Mouse (Mus musculus): Measurements from ENCODE around the gene Tpi1.

The Tpi1 gene

GRCm38 (mm10) chr6:124847305-124847704 is 33.2 kb upstream of the Tpi1 start:
- ChIA-PET POLR2A (interaction anchor here in 3 of 4 experiments (0.6 to 8.2 kb wide), 48 partner anchors 8 to 433 kb away, joined by 3 to 87 read pairs (median 4); partner anchors contain the start of genes Cdca3 (in 3 of the 3), Emg1 (in 2 of the 3), Mlf2 (in 2 of the 3) and Phb2 (in 2 of the 3)), CTCF (interaction anchor here (0.5 to 3.3 kb wide), 106 partner anchors 9 to 587 kb away, joined by 3 to 49 read pairs (median 4); partner anchors contain the start of genes Mlf2 (in 4 of the 4), P3h3 (in 3 of the 4), Cdca3 (in 2 of the 4) and Gpr162 (in 2 of the 4))

GRCm38 (mm10) chr6:124840241-124841167 is 26.4 kb upstream of the Tpi1 start, which contains the start of gene Gnb3:
Gnb3 (minus strand) TSS chr6:124840275.
- ChIA-PET CTCF (interaction anchor here (0.5 to 1.8 kb wide), 10 partner anchors 10 to 321 kb away, joined by 3 to 6 read pairs (median 4); partner anchors contain the start of genes Cdca3 (in 2 of the 4) and Usp5 (in 2 of the 4)), POLR2A (interaction anchor here (0.6 to 28.9 kb wide), 24 partner anchors 9 to 366 kb away, joined by 3 to 601 read pairs (median 4); partner anchors contain the start of genes Cdca3 (in 2 of the 4), Grcc10 (in 2 of the 4), Spsb2 (in 2 of the 4) and Usp5 (in 2 of the 4))

- CTCF ChIA-PET, result interaction anchor here (0.5 to 1.8 kb wide), 10 partner anchors 10 to 322 kb away, joined by 3 to 6 read pairs (median 4); partner anchors contain the start of genes Cdca3 (in 2 of the 4) and Usp5 (in 2 of the 4)
- POLR2A ChIA-PET, result interaction anchor here (0.6 to 28.9 kb wide), 23 partner anchors 8 to 365 kb away, joined by 3 to 601 read pairs (median 4); partner anchors contain the start of genes Cdca3 (in 2 of the 4), Grcc10 (in 2 of the 4), Spsb2 (in 2 of the 4) and Usp5 (in 2 of the 4)
Observed at GRCm38 (mm10) chr6:124839805-124840204, 25.7 kb upstream of the Tpi1 start.

GRCm38 (mm10) chr6:124836411-124836810 is 22.3 kb upstream of the Tpi1 start:
- ChIA-PET CTCF (interaction anchor here (0.5 to 2.3 kb wide), 9 partner anchors 11 to 215 kb away, joined by 3 to 12 read pairs (median 6); partner anchors contain the start of gene Mlf2 (in 1 of the 4)), POLR2A (interaction anchor here in 3 of 4 experiments (0.6 to 28.9 kb wide), 21 partner anchors 6 to 339 kb away, joined by 3 to 601 read pairs (median 5); partner anchors contain the start of genes Cdca3 (in 2 of the 3), Grcc10 (in 2 of the 3), Mlf2 (in 2 of the 3) and Usp5 (in 2 of the 3))

GRCm38 (mm10) chr6:124835531-124835930 is 21.4 kb upstream of the Tpi1 start:
- POLR2A ChIA-PET, result interaction anchor here in 3 of 4 experiments (0.6 to 28.9 kb wide), 18 partner anchors 7 to 330 kb away, joined by 3 to 601 read pairs (median 4); partner anchors contain the start of genes Grcc10 (in 2 of the 3), Spsb2 (in 2 of the 3), Tpi1 (in 2 of the 3) and Cdca3 (in 1 of the 3)
- CTCF ChIA-PET, result interaction anchor here in 3 of 4 experiments (0.9 to 2.3 kb wide), 5 partner anchors 12 to 95 kb away, joined by 3 to 12 read pairs (median 3); partner anchors contain the start of gene Mlf2 (in 1 of the 3)

GRCm38 (mm10) chr6:124834512-124835081 is 20.5 kb upstream of the Tpi1 start:
- ChIA-PET CTCF (interaction anchor here in 2 of 4 experiments (1.3 to 2.3 kb wide), 2 partner anchors 13 kb away, joined by 3 to 12 read pairs; no protein-coding TSS in a partner anchor), POLR2A (interaction anchor here in 3 of 4 experiments (0.6 to 28.9 kb wide), 15 partner anchors 12 to 331 kb away, joined by 3 to 601 read pairs (median 5); partner anchors contain the start of genes Spsb2 (in 2 of the 3), Tpi1 (in 2 of the 3) and Grcc10 (in 1 of the 3))

- CTCF ChIA-PET, result interaction anchor here (0.6 to 5.0 kb wide), 23 partner anchors 10 to 583 kb away, joined by 3 to 33 read pairs (median 4); partner anchors contain the start of genes Mlf2 (in 1 of the 4), P3h3 (in 1 of the 4) and Pex5 (in 1 of the 4)
- POLR2A ChIA-PET, result interaction anchor here (0.6 to 28.9 kb wide), 61 partner anchors 8 to 627 kb away, joined by 3 to 601 read pairs (median 5); partner anchors contain the start of genes Gnb3 (in 3 of the 4), Spsb2 (in 3 of the 4), Gapdh (in 2 of the 4) and Grcc10 (in 2 of the 4)
Observed at GRCm38 (mm10) chr6:124831649-124832048, 17.6 kb upstream of the Tpi1 start.

- CTCF ChIA-PET, result interaction anchor here (0.6 to 5.0 kb wide), 14 partner anchors 15 to 349 kb away, joined by 3 to 33 read pairs (median 4); partner anchors contain the start of gene Mlf2 (in 1 of the 4)
- POLR2A ChIA-PET, result interaction anchor here in 3 of 4 experiments (0.6 to 28.9 kb wide), 62 partner anchors 8 to 603 kb away, joined by 3 to 601 read pairs (median 6); partner anchors contain the start of genes Gnb3 (in 3 of the 3), Spsb2 (in 3 of the 3), Cops7a (in 2 of the 3) and Gapdh (in 2 of the 3)
Observed at GRCm38 (mm10) chr6:124831199-124831598, 17.1 kb upstream of the Tpi1 start.

GRCm38 (mm10) chr6:124829799-124830700 is 16.0 kb upstream of the Tpi1 start:
- CTCF ChIA-PET, result interaction anchor here (0.5 to 5.0 kb wide), 39 partner anchors 8 to 579 kb away, joined by 3 to 38 read pairs (median 4); partner anchors contain the start of genes Mlf2 (in 4 of the 4), Gnb3 (in 2 of the 4), Acrbp (in 1 of the 4) and C1rl (in 1 of the 4)

GRCm38 (mm10) chr6:124828868-124829798 is 15.0 kb upstream of the Tpi1 start, which contains the start of the genes Usp5 and Cdca3:
Usp5 (minus strand) TSS chr6:124829484.
Cdca3 (plus strand) TSS chr6:124829547.
- ChIA-PET CTCF (interaction anchor here (0.5 to 5.0 kb wide), 44 partner anchors 9 to 347 kb away, joined by 3 to 38 read pairs (median 4); partner anchors contain the start of genes Mlf2 (in 4 of the 4), Gnb3 (in 2 of the 4), Acrbp (in 1 of the 4) and Gpr162 (in 1 of the 4)), POLR2A (interaction anchor here (0.6 to 28.9 kb wide), 157 partner anchors 8 to 664 kb away, joined by 3 to 601 read pairs (median 5); partner anchors contain the start of genes Grcc10 (in 4 of the 4), Mlf2 (in 4 of the 4), Atn1 (in 3 of the 4) and Gm45234 (in 3 of the 4))

More at GRCm38 (mm10) chr6:124829799-124830700, 16.0 kb upstream of the Tpi1 start:
- POLR2A ChIA-PET, result interaction anchor here (0.5 to 28.9 kb wide), 146 partner anchors 9 to 664 kb away, joined by 3 to 601 read pairs (median 6); partner anchors contain the start of genes Mlf2 (in 4 of the 4), Spsb2 (in 4 of the 4), Atn1 (in 3 of the 4) and Gm45234 (in 3 of the 4)

GRCm38 (mm10) chr6:124828101-124828592 is 14.1 kb upstream of the Tpi1 start:
- POLR2A ChIA-PET, result interaction anchor here (0.7 to 28.9 kb wide), 51 partner anchors 11 to 364 kb away, joined by 3 to 601 read pairs (median 11); partner anchors contain the start of genes Gnb3 (in 3 of the 4), Grcc10 (in 3 of the 4), Mlf2 (in 3 of the 4) and Spsb2 (in 3 of the 4)
- CTCF ChIA-PET, result interaction anchor here in 3 of 4 experiments (0.6 to 5.0 kb wide), 18 partner anchors 15 to 302 kb away, joined by 3 to 38 read pairs (median 6); partner anchors contain the start of genes Mlf2 (in 3 of the 3), P3h3 (in 1 of the 3) and Tpi1 (in 1 of the 3)

- ChIA-PET CTCF (no interaction called here), POLR2A (interaction anchor here in 2 of 4 experiments (0.7 to 28.9 kb wide), 8 partner anchors 5 to 296 kb away, joined by 3 to 601 read pairs (median 4); partner anchors contain the start of genes Cdca3 (in 1 of the 2), Gnb3 (in 1 of the 2), Grcc10 (in 1 of the 2) and Pianp (in 1 of the 2))
Observed at GRCm38 (mm10) chr6:124822049-124822448, 8.0 kb upstream of the Tpi1 start.

GRCm38 (mm10) chr6:124820891-124821290 is 6.8 kb upstream of the Tpi1 start:
- POLR2A ChIA-PET, result interaction anchor here in 3 of 4 experiments (1.1 to 28.9 kb wide), 9 partner anchors 6 to 110 kb away, joined by 3 to 601 read pairs (median 7); partner anchors contain the start of genes Cdca3 (in 2 of the 3), Grcc10 (in 2 of the 3), Spsb2 (in 2 of the 3) and Usp5 (in 2 of the 3)
- CTCF ChIA-PET, result interaction anchor here in 1 of 4 experiments (1.6 kb wide), 1 partner anchor 26 kb away, joined by 4 read pairs; no protein-coding TSS in a partner anchor
